Mouse (Mus musculus) bone marrow, adult 2 months (tissue): ENCODE measurements around the gene Matk.

ENCODE experiments used
- CTCF ChIP-seq: fragments of 200-500 bp; IDR thresholded peaks from 2 replicates; pipeline ENCODE4 v1.5.1; 2011; ENCODE audit warnings: low read length, control low read depth; ENCODE audit not compliant: control insufficient read depth, insufficient read depth
- POLR2A ChIP-seq: fragments of 200-500 bp; IDR thresholded peaks from 2 replicates; pipeline ENCODE4 v1.6.1; 2011; ENCODE audit warnings: low read depth, mild to moderate bottlenecking, control low read depth, low read length, borderline replicate concordance; ENCODE audit not compliant: control insufficient read depth

DNA sequence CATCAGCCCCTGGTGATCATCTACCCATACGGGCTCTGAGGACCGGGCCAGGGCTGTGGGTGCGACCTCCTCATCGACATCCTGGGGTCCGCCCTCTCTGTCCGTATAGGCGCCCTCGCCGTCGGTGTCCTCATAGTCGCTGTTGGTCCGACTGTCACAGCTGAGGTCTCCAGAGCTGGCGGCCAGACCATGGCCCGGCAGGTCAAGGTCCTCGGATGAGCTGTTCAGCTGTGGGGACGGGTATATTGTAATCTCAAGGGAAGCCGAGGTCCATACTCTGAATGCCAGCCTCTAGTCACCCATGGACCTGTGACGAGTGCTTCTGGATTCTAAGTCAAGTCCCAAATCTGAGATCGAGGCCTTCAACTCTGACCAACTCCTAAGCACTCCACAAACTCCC lies 21.1 kb downstream of the Matk start:
- TF ChIP-seq CTCF (no peak), POLR2A (no peak)
